Mouse (Mus musculus) intestine, embryonic 16.5 days (tissue): ENCODE measurements at regions not wholly inside any gene's neighbourhood (a gene's known extent, or its start where the extent isn't known, plus 50 kb on each side); places are given as distances from the start of the nearest gene placed in this dataset.

ENCODE experiments used
- ATAC-seq: fragments of 200-750 bp; cut with Nextera tagmentation; 2 replicates; pipeline ENCODE4 v1.8.0; 2017; ENCODE audit warnings: moderate TSS enrichment, moderate library complexity
- H3K27ac ChIP-seq: fragments of 300-500 bp; sonication (generic); 2 replicates; pipeline ENCODE4 v1.5.1; 2014; ENCODE audit warnings: mild to moderate bottlenecking, low read length
- H3K27me3 ChIP-seq: fragments of 300-500 bp; sonication (generic); replicated peaks from 2 replicates; pipeline ENCODE4 v1.6.1; 2014; ENCODE audit warnings: low read length, control low read depth, mixed read lengths; ENCODE audit not compliant: control insufficient read depth, insufficient read depth
- H3K36me3 ChIP-seq: fragments of 300-500 bp; sonication (generic); 2 replicates; pipeline ENCODE4 v1.6.1; 2014; ENCODE audit warnings: low read length, control low read depth; ENCODE audit not compliant: control insufficient read depth, insufficient read depth
- H3K4me1 ChIP-seq: fragments of 300-500 bp; sonication (generic); 2 replicates; pipeline ENCODE4 v1.6.1; 2014; ENCODE audit warnings: low read length, control low read depth, mixed read lengths; ENCODE audit not compliant: control insufficient read depth, insufficient read depth
- H3K4me2 ChIP-seq: fragments of 300-500 bp; sonication (generic); 2 replicates; pipeline ENCODE4 v1.6.1; 2014; ENCODE audit warnings: low read depth, low read length, control low read depth
- H3K4me3 ChIP-seq: fragments of 300-500 bp; sonication (generic); 2 replicates; pipeline ENCODE4 v1.5.1; 2014; ENCODE audit warnings: mild to moderate bottlenecking, low read length
- H3K9ac ChIP-seq: fragments of 300-500 bp; sonication (generic); 2 replicates; pipeline ENCODE4 v1.6.1; 2014; ENCODE audit warnings: low read depth, low read length
- H3K9me3 ChIP-seq: fragments of 300-500 bp; sonication (generic); 2 replicates; pipeline ENCODE4 v1.6.1; 2016; ENCODE audit warnings: low read length, control low read depth; ENCODE audit not compliant: control insufficient read depth
- WGBS: fragments of 180-500 bp; shearing (Covaris S2); extraction: QIAGEN DNeasy Blood & Tissue Kit; methylation state at CpG from one replicate; pipeline ENCODE4 v1.1.7; 2014; 5-methylcytosine and 5-hydroxymethylcytosine counted together

DNA sequence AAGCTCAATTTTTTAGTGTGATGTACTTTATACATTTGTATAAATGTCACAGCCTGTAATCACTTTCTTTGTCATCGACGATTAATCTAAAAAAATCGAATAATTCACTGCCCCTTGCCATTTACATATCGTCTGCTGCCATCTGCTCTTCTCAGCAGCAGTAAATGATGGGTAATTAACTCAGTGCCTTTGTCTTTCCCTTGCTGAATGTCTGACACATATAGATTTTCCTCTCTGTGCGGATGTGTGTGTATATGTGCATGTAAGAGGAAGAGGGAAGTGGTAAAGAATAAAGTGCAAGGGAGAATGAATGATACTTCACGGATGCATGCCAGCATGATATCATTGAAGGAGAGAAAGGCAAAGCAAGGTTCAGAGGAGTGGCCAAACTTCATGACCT lies 814.3 kb upstream of the Gm5150 start:
- no peaks in the 10 kb centered on the region for H3K9me3 ChIP-seq
- ATAC-seq: no peak
- no peaks in the 10 kb centered on the region for H3K27me3 ChIP-seq
- no peak overlapping the region for H3K9ac ChIP-seq
- no peaks in the 10 kb centered on the region for H3K4me1 ChIP-seq
- 77% methylated on average over 6 of the region's 6 CpGs for WGBS
- H3K27ac ChIP-seq: no peak overlapping the region
- H3K4me3 ChIP-seq: no peak overlapping the region
- H3K36me3 ChIP-seq: no peaks in the 10 kb centered on the region
- H3K4me2 ChIP-seq: no peak overlapping the region

DNA sequence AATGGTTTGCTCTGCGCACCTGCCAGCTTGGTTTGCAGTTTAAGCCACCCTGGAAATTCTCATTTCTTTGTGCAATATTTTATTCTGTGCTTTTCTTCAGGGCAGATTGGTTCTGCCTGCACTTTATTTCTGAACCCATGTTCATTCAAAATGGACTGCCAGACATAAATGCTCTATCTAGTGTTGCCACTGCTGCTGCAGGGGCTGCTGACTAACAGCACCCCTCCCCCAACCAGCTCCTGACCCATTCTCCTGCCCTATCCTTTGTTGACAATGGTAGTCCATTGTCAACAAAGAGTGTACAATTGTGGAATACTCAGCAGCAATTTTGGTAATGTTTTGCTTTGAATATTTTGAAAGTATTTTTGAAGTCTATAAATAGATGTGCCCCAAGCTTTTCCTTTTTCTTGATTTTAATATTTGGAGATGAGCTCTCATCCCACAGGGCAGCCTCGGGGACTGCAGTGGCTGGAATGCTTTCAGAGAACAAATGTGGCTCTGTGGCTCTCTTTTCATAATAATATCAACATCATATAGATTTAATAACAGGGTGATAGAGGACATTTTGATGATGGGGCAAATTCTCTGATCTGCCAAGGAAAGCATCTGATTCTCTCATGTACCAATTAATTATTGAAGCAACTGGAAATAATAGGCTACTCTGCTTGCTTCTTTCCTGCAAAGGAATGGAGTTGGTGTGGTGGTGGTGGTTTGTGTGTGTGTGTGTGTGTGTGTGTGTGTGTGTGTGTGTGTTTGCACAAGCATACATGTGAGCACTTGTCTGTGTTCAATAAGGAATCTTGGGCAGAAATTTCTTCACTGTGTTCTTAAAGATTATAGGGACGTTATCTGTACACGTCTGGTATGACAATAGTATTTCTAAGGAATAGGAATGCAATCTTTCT lies 813.2 kb upstream of the Gm5150 start:
- ATAC-seq: no peak
- no peaks in the 10 kb centered on the region for H3K36me3 ChIP-seq
- H3K4me2 ChIP-seq: no peak overlapping the region
- H3K4me1 ChIP-seq: no peaks in the 10 kb centered on the region
- no peak overlapping the region for H3K4me3 ChIP-seq
- WGBS: 74% methylated on average over 4 of the region's 4 CpGs
- no peak overlapping the region for H3K27ac ChIP-seq
- no peak overlapping the region for H3K9ac ChIP-seq
- H3K27me3 ChIP-seq: no peaks in the 10 kb centered on the region
- no peaks in the 10 kb centered on the region for H3K9me3 ChIP-seq

DNA sequence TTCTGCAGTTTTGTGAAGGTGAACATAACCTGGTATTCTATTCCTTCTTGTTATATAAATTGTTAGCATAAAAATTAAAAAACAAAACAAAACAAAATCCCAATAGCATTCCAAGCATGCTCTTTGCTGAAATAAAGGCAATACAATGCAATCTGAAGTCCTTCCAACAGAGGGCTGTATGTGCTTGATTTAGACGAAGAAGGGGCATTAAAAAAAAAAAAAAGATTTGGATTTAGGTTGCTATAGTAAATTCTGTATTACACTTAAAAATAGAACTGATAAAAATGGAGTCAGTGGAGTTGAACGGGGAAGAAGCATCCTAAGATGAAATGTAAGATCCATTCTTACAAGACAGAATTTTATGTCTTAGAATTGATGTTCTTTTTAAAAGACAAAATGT lies 810.6 kb upstream of the Gm5150 start:
- no peaks in the 10 kb centered on the region for H3K27me3 ChIP-seq
- H3K4me3 ChIP-seq: no peak overlapping the region
- no peak overlapping the region for H3K9ac ChIP-seq
- H3K27ac ChIP-seq: no peak overlapping the region
- H3K4me2 ChIP-seq: no peak overlapping the region
- ATAC-seq: no peak
- WGBS: 25% methylated on average over 2 of the region's 2 CpGs
- H3K36me3 ChIP-seq: no peaks in the 10 kb centered on the region
- H3K4me1 ChIP-seq: no peaks in the 10 kb centered on the region
- no peaks in the 10 kb centered on the region for H3K9me3 ChIP-seq

DNA sequence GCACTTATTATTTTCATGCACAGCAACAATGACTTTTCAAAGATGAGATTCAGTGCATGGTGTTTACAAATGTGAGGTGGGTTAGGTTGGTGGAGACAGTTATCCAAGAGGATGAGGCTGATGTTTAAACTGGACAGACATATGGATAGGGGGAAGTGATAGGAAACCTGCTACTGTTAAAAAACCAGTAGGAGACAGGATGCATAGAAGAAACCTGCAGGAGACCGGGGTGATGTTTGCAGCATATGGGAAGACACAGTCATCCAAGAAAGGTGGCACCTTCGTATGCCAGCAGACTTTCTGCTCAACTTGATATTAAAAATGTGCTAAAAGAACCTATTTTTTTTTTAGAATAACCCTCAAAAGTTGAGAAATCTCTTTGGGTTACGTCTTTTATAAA lies 809.9 kb upstream of the Gm5150 start:
- 76% methylated on average over 3 of the region's 3 CpGs for WGBS
- no peaks in the 10 kb centered on the region for H3K9me3 ChIP-seq
- H3K27me3 ChIP-seq: no peaks in the 10 kb centered on the region
- no peak for ATAC-seq
- H3K4me3 ChIP-seq: no peak overlapping the region
- no peaks in the 10 kb centered on the region for H3K4me1 ChIP-seq
- no peak overlapping the region for H3K4me2 ChIP-seq
- no peak overlapping the region for H3K27ac ChIP-seq
- H3K36me3 ChIP-seq: no peaks in the 10 kb centered on the region
- no peak overlapping the region for H3K9ac ChIP-seq

DNA sequence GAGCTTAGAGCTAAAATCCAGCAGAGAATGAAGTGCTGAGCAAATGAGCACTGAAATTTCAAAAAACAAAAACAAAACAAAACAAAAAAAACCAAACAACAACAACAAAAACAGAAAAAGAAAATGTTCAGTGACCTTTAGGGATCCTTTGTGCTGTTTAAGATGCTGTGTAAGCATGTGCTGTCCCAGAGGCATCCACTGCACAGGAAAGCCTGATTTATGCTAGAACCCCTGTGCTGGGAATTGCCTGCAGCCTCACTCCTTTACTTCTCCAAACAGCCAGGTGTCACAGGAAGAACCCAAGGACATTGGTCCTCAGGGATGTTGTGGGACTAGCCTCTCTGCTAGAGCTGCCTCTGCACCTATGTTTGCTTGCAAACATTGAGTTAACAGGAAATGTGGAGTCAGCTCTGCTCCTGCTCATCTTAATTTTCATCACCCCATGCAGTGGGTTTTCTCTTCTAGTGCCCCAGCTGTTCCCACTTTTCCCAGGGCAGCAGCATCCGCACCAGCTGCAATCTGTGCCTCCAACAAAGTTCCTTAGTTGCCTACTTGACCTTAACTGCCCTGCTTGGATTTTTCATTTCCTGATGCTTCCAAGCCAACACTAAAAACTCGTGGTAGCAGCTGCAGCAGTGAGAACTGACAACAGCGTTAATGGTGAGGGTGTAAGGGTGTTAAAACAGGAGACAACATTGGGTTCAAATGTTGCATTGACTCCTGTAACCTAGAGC lies 804.8 kb upstream of the Gm5150 start:
- H3K27ac ChIP-seq: no peak overlapping the region
- ATAC-seq: no peak
- 34% methylated on average over 3 of the region's 3 CpGs for WGBS

DNA sequence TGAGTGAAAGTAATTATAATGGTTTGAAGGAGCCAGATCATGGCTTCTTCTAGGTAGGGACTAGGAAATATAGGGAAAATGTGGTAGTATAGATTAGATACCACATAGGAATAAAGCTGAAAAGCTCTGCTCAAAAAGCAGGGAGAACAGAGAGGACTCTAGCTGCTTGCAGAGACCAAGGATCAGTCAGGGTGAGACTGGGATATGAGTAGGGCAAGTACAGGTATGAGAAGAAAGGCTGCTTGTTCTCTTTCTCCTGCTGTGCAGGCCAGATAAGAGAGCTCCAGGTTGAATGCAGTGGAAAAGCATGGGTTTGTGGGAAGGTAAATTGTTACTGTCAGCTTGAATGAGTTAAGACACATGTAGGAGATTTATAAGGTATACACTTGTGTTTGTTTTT lies 797.4 kb upstream of the Gm5150 start:
- no peaks in the 10 kb centered on the region for H3K36me3 ChIP-seq
- H3K9me3 ChIP-seq: no peaks in the 10 kb centered on the region
- H3K27ac ChIP-seq: no peak overlapping the region
- no peaks in the 10 kb centered on the region for H3K27me3 ChIP-seq
- no peak overlapping the region for H3K4me2 ChIP-seq
- H3K4me1 ChIP-seq: no peaks in the 10 kb centered on the region
- ATAC-seq: no peak
- H3K9ac ChIP-seq: no peak overlapping the region
- H3K4me3 ChIP-seq: no peak overlapping the region

More for the DNA sequence above, 804.8 kb upstream of the Gm5150 start:
- Histone ChIP-seq H3K36me3 (no peaks in the 10 kb centered on the region), H3K4me2 (no peak overlapping the region), H3K9ac (no peak overlapping the region), H3K27me3 (no peaks in the 10 kb centered on the region), H3K9me3 (no peaks in the 10 kb centered on the region), H3K4me1 (no peaks in the 10 kb centered on the region), H3K4me3 (no peak overlapping the region)
